Mouse (Mus musculus) ovary, postnatal 14 days (tissue): ENCODE measurements at regions not wholly inside any gene's neighbourhood (a gene's known extent, or its start where the extent isn't known, plus 50 kb on each side); places are given as distances from the start of the nearest gene placed in this dataset.

ENCODE experiments used
- DNase-seq: peaks from one replicate; pipeline ENCODE4 v3.0.0; 2022; ENCODE audit warnings: low spot score

DNA sequence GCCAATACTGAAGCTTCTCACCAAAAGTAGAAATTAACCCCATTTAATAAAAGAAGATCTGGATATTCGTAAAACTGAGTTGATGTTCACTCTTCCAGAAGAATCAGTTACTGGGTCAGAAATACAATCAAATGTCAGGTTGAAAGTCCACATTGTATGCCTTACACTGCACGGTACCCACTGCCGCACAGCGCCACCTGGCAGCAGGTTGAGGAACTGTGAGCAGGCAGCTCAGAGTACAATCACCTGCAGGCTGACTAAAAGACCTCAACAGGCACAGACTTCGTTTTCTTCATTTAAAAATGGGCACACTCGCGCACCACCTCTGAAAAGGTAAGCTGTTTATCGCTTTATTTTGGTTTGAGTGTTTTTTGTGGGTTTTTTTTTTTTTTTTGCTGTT lies 341.8 kb upstream of the Mms22l start:
- DNase-seq: peak; percentile 49

GRCm38 (mm10) chr4:24173750-24174149 lies 322.5 kb upstream of the Mms22l start:
- DNase-seq: no peak

- no peak for DNase-seq
Observed at GRCm38 (mm10) chr4:24213262-24214036, 282.8 kb upstream of the Mms22l start.

DNA sequence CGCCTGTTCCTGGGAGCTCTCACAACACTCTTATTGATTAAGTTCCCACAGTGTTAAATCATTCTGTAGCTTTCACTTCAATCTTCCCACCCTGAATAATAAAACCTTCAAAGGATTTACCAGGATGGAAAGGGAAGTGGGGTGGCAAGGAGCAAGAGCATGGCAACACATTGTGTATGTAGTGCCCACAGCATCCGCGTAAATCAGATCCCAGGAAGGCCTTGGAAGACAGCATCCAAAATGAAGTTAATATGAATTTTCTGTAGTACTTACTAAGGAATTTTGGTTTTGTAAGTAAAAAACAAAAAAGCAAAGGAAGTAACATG lies 282.3 kb upstream of the Mms22l start:
- DNase-seq: no peak

GRCm38 (mm10) chr4:24218383-24218934 lies 277.8 kb upstream of the Mms22l start:
- no peak for DNase-seq

DNA sequence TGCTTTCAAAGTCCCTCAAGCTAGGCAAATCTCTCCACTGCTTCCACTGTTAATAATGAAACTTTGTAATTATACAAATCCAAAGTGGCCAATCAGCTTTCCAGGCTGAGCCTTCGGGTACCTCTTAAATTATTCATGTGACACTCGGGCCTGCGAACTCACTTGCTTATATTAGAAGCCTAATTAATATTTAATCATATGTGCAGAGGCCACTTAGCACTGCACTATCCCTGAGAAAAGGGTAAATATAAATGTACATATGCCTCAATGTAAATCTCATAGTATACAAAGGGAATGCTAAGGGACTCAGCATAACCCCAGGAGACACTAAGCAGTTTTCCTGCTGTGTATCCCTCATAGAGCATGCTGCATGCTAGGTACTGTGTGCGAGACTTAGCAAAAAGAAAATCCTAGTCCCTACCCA lies 277.2 kb upstream of the Mms22l start:
- no peak for DNase-seq

GRCm38 (mm10) chr4:24219583-24219982 lies 276.7 kb upstream of the Mms22l start:
- no peak for DNase-seq

- no peak for DNase-seq
Observed at GRCm38 (mm10) chr4:24245124-24245523, 251.1 kb upstream of the Mms22l start.

GRCm38 (mm10) chr4:24248142-24249054 lies 247.9 kb upstream of the Mms22l start:
- DNase-seq: no peak

GRCm38 (mm10) chr4:24249243-24249970 lies 246.8 kb upstream of the Mms22l start:
- no peak for DNase-seq

- DNase-seq: no peak
Observed at GRCm38 (mm10) chr4:24278154-24278553, 218.1 kb upstream of the Mms22l start.
